Mouse (Mus musculus) bone marrow macrophage, adult 2 months (primary cell): Measurements from ENCODE around the gene Bst1. TPM values are rescaled to one million over a fixed set of nuclear protein-coding genes. Genes with fewer than 3 reads are reported as not detected.

Experiments
- H3K27ac ChIP-seq: 2 replicates; pipeline ENCODE4 v1.5.1; 2012; ENCODE audit warnings: low read depth, low read length; ENCODE audit not compliant: insufficient read depth
- H3K4me1 ChIP-seq: 2 replicates; pipeline ENCODE4 v1.6.1; 2012; ENCODE audit warnings: low read length; ENCODE audit not compliant: control insufficient read depth, insufficient read depth
- H3K4me3 ChIP-seq: 2 replicates; pipeline ENCODE4 v1.5.1; 2012; ENCODE audit warnings: mild to moderate bottlenecking, low read length, moderate library complexity; ENCODE audit not compliant: insufficient read depth
- CTCF ChIP-seq: IDR thresholded peaks from 2 replicates; pipeline ENCODE4 v1.5.1; 2012; ENCODE audit warnings: low read depth, mild to moderate bottlenecking, low read length, moderate library complexity
- POLR2A ChIP-seq: IDR thresholded peaks from 2 replicates; pipeline ENCODE4 v1.6.1; 2012; ENCODE audit warnings: mild to moderate bottlenecking, low read depth, low read length, borderline replicate concordance
- polyA plus RNA-seq: library from polyadenylated mRNA; stranded (reverse); fragments of >200 nt; gene quantifications from 2 replicates; pipeline ENCODE4 v1.2.4, GENCODE M21; 2012; ENCODE audit not compliant: missing spikeins, insufficient read depth, insufficient read length

The Bst1 gene
- polyA plus RNA-seq, 1 experiment, result 33.5 TPM

DNA sequence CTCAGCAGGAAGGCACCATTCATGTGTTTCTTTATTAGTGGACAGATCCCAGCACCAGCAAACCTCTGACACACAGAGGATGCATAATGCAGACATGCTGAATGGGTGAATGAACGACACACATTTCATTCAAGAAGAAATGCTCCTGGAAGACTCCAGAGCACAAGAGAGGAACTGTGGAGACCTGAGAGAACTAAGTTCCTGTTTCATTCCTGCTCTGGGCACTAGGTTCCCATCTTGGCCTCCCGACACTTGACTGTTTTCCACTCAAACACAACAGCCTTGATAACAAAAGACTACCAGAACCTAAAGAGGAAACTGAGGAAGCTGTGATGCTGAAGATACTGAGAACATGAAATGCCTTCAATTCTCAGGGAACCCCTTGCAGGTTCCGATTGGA lies 29.6 kb downstream of the Bst1 start:
- H3K27ac ChIP-seq, result peak overlapping the region; percentile 41
- no peak overlapping the region for H3K4me3 ChIP-seq
- H3K4me1 ChIP-seq, result peaks cover 25% of the 10 kb centered on the region
- no peak for TF ChIP-seq POLR2A
- TF ChIP-seq CTCF, result no peak

DNA sequence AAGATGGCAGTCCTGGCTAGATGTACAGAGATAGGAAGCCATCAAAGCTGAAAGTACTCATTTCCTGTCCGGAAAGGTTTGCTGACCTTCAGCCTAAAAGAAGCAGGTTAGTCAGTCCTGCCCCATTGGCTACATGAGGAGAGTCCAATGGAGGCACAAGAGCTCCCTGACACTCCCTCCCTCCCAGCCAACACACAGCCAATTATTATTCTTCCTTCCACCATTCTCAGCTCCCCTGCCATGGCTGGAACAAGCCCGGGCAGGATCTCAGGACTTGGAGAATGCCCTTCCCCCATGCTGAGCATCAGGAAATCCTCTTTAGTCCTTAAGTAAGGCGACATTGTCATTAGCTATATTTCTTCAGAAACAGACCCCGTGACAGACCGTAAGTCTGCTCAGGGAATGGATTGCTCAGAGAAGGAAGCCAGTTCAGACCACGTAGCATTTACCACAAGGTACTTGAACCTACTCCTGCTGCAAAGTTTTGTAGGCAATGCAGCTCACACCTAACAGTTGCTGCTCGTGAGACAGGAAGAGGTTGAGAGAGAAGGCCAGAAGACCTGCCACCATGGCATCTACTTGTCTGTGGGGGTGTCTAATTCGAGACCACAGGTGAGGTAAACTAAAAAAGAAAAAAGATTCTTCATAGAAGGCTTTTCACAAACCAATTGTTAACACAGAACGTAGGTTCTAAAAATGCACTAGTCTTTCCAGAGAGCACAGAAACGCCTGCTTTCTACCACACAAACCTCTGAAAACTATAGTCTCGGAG lies 34.6 kb downstream of the Bst1 start:
- no peak for TF ChIP-seq CTCF
- no peak for TF ChIP-seq POLR2A
- H3K27ac ChIP-seq, result peak overlapping the region; percentile 68
- H3K4me3 ChIP-seq, result no peak overlapping the region

DNA sequence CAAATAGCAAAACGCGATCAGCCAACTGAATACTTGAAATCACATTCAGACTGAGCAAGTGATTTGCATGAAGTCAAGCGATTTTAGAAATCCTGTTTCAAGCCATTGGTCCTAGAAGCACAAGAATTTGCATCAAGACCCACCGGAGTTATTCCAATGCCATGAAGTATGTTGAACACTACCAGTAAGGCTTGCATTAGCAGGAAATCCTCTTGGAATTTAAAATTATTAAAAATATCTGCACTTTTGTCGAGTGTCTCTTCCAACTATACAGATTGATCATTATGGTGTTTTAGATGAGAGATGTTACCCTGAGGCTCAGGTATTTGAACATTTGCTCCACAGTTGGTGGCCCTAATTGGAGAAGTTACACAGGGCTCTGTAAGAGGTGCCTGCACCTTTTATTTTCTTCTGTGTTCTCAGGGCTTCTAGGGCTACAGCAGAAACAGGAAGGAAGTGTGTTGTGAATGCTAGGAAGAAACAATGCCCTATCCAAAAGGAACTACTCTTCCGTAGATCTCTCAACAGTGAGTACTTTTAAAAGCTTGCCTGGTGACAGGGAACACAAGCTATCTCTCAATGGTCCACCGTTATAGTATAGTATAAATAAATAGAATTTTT lies 35.3 kb downstream of the Bst1 start:
- TF ChIP-seq CTCF, result no peak
- Histone ChIP-seq H3K27ac (peak overlapping the region; percentile 68), H3K4me3 (no peak overlapping the region), H3K4me1 (peaks cover 33% of the 10 kb centered on the region)

More for the DNA sequence above, 34.6 kb downstream of the Bst1 start:
- peaks cover 38% of the 10 kb centered on the region for H3K4me1 ChIP-seq

DNA sequence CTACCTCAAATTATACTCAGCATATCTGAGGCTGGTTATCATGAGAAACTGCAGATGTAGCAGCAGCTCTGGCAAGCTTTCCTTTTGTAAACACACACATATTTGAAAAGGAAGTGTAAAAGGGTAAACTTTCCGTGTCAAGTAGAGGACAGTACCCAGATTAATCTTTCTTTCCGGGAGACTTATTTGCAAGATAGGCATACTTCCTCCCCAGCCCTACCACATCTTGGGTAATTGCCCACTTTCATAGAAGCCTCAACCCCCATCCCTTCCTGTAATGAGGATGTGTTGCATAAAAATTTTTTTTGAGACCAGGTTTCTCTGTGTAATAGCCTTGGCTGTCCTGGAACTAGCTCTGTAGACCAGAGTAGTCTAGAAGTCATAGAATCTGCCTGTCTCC lies 37.1 kb downstream of the Bst1 start:
- Histone ChIP-seq H3K4me3 (no peak overlapping the region), H3K4me1 (peaks cover 28% of the 10 kb centered on the region), H3K27ac (peak overlapping the region; percentile 68)
- TF ChIP-seq CTCF, result no peak
- TF ChIP-seq POLR2A, result no peak

DNA sequence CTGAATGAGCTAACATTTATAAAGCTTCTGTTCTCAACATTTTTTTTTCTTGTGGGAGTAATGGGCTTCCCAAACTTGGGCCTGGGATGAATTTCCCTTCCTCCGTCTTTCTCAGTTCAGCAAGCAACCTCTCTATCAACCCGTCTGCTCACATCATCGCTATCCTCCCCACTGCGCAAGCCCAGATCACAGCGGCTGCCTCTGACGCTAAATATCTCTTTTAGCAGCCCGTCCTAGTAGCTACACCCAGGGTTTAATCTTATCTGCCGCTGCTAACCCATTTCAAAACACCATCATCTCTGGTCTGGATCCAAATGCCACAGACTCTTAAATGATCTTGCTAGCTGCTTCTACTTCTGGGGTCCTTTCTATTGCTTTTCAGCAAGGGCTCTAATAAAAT lies 41.0 kb downstream of the Bst1 start:
- H3K27ac ChIP-seq, result no peak overlapping the region
- no peak overlapping the region for H3K4me3 ChIP-seq
- TF ChIP-seq POLR2A (no peak), CTCF (no peak)

DNA sequence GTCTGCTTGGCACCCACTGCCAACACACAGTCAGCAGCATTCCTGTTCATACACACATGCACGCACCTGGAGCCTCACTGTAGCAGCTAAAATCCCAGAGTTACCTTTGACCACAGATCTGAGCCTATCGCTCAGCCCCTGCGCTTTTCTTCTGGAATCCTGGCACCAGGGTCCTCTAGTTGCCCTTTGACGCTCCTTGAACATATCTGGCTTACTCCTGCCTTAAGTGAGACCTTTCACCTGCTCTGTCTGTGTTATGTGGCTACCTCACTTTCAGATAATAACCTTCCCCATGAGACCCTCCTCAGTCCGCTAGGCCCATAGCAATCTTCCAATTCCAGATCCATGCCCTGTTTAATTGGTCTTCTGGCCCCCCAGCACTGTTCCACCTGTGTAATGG lies 41.4 kb downstream of the Bst1 start:
- Histone ChIP-seq H3K4me3 (no peak overlapping the region), H3K27ac (no peak overlapping the region), H3K4me1 (peaks cover 19% of the 10 kb centered on the region)
- TF ChIP-seq POLR2A, result no peak
- TF ChIP-seq CTCF, result no peak

More for the DNA sequence above, 41.0 kb downstream of the Bst1 start:
- peaks cover 20% of the 10 kb centered on the region for H3K4me1 ChIP-seq

DNA sequence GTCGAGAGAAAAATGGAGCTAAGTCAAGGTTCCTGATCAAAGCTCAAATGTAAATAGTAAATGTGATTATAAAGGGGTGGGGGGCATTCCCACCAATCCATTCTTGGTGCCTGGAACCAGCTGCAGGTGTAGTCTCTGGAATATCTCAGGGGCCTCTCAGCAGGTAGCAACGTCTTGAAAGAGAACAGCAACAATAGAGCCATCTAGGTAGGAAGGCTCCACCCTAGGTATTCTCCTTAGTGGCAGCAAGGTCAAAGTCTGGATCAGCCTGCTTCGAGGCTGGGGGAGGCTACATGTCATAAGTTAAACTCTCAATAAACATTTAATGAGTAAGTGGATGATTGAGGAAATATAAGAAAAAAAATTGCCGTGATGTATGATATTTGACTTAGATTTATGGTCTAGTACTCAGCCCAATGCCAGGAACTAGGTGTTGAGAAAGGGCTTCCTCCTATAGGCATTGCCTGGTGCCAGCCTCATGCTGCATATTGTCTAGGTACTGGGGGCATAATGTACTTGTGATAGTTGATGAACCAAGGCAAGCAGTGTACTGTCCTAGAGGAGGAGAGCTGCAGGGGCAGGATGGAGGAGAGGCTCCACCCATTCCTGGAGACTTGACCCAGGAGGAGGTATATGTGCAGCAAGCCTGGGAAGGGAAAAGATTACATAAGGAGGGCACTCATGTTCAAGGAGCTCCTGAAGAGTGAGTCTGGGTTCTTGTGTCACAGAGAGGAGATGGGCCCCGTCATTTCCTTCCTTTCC lies 42.2 kb downstream of the Bst1 start:
- H3K27ac ChIP-seq, result no peak overlapping the region
- H3K4me3 ChIP-seq, result no peak overlapping the region
- peaks cover 19% of the 10 kb centered on the region for H3K4me1 ChIP-seq
- TF ChIP-seq POLR2A (no peak), CTCF (no peak)

DNA sequence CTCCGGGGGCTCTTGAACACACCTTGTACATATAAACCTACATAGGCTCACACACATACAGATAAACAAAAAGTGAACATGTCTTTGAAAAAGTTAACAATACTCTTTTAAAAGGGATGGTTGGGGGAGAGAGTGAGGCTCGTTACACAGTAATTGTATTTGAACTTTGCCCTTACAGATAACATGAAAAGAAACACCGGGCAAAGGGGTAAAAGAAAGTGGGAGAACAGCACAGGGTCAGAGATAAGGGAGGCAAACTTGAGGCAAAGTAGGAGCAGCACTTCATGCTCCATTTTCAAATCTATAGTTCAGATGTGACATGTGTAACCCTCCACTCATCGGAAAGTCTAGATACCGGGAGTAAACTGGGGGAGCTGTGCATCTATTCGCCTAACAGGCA lies 45.0 kb downstream of the Bst1 start:
- TF ChIP-seq POLR2A (no peak), CTCF (no peak)
- no peak overlapping the region for H3K4me3 ChIP-seq
- no peak overlapping the region for H3K27ac ChIP-seq
- peaks cover 26% of the 10 kb centered on the region for H3K4me1 ChIP-seq

DNA sequence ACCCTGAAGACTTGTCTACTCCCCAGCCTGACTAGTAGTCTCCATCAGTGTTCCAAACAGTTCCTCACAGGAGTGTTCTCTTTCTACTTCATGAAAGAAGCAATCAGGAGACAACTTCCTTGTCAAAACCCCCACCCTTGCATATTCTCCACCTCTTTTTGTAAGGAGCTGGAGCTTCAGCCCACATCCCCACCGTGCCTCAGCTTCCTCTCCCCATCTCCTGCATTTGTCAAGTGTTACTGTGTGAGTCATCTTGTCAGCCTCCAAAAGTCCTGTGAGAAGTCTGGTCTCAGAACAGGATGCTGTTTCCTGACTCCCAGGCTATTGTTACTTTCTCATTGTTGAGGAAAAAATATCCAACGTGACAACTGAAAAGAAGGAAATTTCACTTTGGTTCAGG lies 46.6 kb downstream of the Bst1 start:
- TF ChIP-seq CTCF (no peak), POLR2A (no peak)
- no peak overlapping the region for H3K4me3 ChIP-seq
- H3K4me1 ChIP-seq, result peaks cover 32% of the 10 kb centered on the region
- no peak overlapping the region for H3K27ac ChIP-seq

DNA sequence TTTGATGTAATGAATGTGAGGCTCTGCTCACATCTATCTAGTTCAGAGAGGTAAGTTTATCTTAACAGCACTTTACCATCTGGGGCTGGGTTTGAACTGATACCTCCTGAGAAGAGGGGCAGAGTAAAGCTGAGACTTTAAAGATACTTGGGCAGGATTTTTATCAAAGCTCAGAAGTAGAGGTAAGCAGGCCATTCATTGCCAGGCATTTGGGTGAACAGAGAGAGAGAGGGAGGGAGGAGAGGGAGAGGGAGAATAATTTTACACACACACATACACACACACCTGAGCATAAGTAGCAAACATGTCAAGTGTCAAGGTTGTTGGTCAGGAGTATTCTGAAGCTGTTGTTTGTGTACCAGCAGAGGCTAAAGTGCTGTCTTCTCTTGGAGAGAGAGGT lies 49.6 kb downstream of the Bst1 start, which contains the start of gene Cd38:
Gene Cd38, plus strand, starts transcription at position 301 of the 400 bp plus-strand sequence.
- peaks cover 35% of the 10 kb centered on the region for H3K4me1 ChIP-seq
- H3K4me3 ChIP-seq, result peak within 1 kb of the TSS; percentile 4; the same call in 1 of the 2 replicates
- TF ChIP-seq CTCF (no peak), POLR2A (no peak)
- H3K27ac ChIP-seq, result no peak within 1 kb of the TSS
